Mouse (Mus musculus) adrenal gland, postnatal 10 days (tissue): ENCODE measurements at regions not wholly inside any gene's neighbourhood (a gene's known extent, or its start where the extent isn't known, plus 50 kb on each side); places are given as distances from the start of the nearest gene placed in this dataset.
A peak's percentile ranks its signal among the peaks of the same experiment; 100 is the strongest.

Source experiments
- DNase-seq: peaks from one replicate; pipeline ENCODE4 v3.0.0; 2021; ENCODE audit warnings: mixed read lengths

DNA sequence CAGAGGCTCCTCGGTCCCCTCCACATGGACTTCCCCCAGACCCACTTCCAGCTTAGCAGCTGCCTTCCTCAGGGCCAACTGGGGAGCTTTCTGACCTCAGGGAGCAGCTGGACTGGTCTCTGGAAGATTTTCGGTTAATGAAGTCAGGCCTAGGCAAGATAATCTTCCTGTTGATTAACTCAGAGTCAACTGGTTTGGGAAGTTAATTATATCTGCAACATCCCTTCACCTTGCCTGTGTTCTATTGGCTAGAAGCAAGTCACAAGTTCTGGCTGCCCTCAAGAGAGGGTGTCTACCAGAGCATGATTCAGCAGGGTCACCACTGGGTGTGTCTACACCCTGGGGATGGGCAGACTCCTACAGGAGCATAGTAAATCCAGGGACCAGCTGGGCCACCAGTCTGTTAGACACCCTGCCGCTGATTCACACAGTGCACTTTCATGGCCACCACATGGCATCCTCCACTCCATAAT lies 53.9 kb upstream of the Maml3 start:
- DNase-seq: no peak

GRCm38 (mm10) chr3:52161688-52162087 lies 56.8 kb upstream of the Maml3 start:
- DNase-seq: no peak

DNA sequence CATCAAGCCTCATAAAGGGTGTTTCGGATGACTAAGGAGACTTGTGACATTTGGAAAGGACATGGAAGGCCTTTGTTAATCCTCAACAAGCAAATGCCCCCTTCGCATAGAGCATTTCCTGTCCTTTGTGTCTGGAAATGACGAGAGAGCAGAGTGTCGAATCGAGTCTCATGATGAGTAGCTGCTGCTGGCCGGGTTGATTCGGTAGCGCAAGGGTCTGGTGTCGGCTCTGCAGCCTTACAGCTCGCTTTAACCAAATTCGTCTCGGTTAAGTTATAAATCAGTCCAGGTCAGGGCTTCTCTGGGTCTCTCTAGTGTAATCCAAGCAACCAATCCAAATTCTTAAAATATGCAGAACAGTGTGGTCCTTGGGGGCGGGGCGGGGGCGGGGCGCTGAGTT lies 59.1 kb upstream of the Maml3 start:
- no peak for DNase-seq

GRCm38 (mm10) chr3:52167420-52167819 lies 62.5 kb upstream of the Maml3 start:
- no peak for DNase-seq

DNA sequence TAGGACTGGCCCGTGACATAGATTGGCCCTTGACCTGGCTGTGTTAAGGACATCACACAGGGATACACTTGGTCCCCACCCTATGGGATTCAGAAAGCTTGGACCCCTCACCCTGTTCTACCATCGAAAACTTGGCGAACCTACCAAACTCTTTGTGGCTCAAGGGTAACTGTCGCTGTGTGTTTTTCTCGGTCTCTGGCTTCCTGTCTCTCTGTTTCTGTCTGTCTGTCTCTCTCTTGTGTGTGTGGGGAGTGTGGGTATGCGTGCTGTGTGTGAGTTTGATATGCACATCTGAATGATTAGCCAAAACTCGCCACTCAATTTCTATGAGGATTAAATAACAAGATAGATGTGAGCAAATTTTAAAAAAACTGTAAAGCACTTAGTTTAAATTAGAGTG lies 66.0 kb upstream of the Maml3 start:
- DNase-seq: no peak

- no peak for DNase-seq
These were observed 66.4 kb upstream of the Maml3 start for GRCm38 (mm10) chr3:52171303-52171702.

- no peak for DNase-seq
These were observed 68.6 kb upstream of the Maml3 start for GRCm38 (mm10) chr3:52173490-52173889.

DNA sequence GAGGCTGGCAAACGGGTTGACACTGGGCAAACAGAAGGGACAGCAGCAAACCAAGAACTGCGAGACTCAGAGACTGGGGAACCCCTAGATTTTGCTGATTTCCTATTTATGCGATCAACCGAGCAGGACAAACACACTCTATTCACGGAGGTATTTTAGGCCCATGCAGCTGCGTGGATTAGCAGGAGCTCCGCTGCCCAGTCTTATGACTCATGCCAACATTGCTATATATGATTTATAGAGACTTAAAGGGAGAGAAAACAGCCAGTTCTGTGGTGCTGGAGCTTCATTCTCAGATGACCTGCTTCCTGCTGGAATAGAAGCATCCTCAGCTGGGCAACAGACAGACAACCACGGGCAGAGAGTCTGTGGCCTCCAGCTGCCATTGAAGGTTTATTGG lies 71.2 kb upstream of the Maml3 start:
- DNase-seq: no peak

DNA sequence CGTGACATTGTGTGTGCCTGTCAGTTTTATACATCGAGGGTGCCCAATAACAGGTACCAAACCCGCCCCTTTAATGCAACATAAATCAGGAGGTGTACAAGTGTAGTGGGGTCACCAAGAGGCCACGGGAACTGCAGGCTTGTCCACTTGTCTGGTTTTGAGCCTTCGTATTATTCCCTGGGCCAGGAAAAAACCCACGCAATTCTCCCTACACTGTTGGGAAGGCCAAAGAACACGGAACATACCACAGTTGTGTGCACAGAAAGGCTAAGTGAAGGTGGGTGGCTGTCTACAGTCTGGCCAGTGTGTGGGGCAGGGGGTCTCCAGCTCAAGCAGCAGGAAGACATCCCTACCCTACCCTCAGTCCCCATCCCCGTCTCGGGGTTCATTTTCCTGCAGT lies 74.0 kb upstream of the Maml3 start:
- DNase-seq: no peak

DNA sequence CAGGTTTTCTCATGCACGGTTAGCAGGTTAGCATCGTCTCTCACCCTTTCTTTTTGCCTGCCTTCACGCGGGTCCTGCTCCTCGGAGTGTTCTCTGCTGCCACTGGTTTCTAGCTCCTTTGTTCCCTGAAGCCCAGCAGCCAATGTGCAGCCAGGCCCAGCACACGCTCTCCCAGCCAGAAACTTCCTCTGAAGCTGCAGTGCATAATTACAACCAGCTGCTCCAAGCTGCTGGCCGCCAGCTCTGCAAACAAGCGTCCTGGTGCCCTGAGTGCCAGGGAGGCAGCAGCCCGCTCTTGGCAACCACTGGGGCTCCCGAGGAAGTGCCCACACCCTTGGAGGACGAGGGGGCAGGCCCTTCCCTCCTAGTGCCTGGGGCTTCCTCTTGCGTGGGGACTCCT lies 74.8 kb upstream of the Maml3 start:
- DNase-seq: peak; percentile 70

- DNase-seq: no peak
These were observed 75.4 kb upstream of the Maml3 start for GRCm38 (mm10) chr3:52180306-52180705.

GRCm38 (mm10) chr3:52180785-52181184 lies 75.9 kb upstream of the Maml3 start:
- DNase-seq: peak; percentile 89

- DNase-seq: no peak
These were observed 76.6 kb upstream of the Maml3 start for GRCm38 (mm10) chr3:52181326-52182101.

DNA sequence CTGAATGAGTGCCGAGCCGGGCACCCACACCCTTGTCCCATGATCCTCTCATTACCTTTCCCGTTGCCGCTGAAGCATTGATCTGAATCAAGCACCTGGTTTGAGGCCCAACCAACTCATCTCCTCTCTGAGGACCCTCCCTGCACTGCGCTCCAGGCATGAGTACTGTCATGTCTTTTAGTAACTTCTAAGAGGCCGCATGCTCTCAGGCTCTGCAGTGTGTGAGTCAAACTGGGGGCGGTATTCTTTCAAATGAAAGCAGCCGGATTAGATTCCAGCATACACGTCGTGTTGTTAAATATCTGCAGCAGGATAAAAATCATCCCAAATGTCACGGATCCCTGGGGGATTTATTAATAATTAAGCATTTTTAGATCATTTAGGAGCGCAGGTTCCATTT lies 79.4 kb upstream of the Maml3 start:
- DNase-seq: no peak

DNA sequence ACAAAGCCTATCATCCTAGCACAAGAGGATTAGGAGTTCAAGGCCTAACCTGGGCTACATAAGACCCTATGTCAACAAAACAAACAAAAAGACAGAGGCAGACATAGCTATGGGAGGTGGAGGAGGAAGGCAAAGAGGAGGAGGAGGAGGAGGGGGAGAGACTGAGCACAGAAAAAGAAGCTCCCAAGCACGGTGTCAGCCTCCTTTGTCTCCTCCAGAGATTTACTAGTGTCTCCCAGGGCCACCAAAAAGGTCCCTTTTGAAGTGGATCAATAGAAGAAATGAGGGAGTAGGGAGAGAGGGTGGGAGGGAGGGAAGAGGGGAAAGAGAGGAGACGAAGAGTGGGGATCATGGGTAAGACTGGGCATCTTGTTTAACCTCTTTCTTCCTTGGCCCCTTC lies 80.5 kb upstream of the Maml3 start:
- no peak for DNase-seq

- no peak for DNase-seq
These were observed 80.7 kb upstream of the Foxo1 start for GRCm38 (mm10) chr3:52187401-52187801.

DNA sequence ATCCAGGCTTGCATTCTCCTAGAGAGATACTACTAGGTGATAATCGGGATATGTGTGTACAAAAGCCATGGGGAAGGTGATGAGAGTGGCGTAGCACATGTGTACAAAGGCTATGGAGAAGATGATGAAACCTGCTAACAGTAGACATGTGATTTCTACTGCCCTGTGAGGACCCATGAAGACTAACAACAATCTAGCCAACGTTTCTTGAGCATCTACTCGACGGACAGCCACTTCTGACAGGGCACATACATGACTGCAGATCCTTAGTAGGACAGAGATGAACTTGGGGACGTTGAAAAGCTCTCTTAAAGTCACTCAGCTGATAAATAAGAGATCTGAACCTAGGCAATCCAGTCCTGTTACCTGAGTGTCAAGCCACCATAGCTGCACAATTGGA lies 79.8 kb upstream of the Foxo1 start:
- DNase-seq: no peak

- DNase-seq: no peak
These were observed 79.1 kb upstream of the Foxo1 start for GRCm38 (mm10) chr3:52189016-52189415.

DNA sequence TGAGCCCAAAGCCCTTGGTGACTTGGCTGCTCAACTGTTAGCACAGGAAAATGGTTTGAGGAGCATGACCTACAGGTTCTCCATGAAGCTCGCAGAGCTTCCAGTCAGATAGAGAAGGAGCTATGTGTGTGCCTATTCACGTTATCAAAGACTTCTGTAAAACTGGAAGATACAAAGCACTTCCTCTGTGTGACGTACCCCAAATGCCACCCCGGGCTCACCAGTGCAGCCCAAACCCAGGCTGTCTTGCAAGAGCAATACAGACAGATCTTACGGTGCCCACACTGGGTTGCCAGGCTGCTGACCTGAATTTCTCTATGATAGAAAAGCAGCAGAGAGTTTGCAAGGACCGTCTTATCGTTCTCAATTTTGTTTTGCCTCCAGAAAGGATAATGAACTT lies 78.1 kb upstream of the Foxo1 start:
- DNase-seq: no peak

DNA sequence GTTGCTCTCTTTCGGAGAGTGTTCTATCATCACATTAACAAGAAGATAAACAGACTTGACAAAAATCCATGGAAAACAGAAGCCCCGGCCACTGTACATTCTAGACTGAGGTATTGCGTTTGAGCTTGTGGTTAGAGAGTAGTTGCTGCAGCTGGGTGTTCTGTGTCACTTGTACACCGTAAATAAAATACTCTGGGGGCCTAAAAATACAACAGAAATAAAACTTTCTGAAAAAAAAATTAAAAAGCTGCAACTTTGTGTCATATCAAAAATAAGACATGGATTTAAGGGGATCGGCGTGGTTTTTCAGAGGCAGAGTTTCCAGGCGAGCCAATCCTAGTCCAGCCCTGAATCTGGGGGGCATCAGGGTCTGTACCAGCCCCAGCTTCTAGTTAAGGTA lies 75.1 kb upstream of the Foxo1 start:
- no peak for DNase-seq

DNA sequence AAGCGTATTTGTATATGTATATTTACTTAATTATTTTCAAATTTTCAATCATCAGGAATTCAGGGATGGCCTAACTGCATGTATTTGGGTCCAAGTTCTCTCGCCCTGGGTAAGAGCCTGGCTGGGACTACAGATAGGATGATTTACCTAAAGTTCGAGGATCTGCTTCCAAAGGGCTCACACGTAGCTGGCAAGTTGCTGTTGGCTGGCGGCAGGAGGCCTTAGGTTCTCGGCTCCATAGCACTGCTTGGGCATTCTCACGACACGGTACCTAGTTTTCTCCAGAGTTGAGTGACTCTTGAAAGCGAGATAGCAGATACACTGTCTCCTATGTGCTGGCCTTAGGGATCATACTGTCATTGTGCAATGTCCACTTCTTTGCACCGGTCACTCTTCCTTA lies 73.9 kb upstream of the Foxo1 start:
- DNase-seq: no peak

DNA sequence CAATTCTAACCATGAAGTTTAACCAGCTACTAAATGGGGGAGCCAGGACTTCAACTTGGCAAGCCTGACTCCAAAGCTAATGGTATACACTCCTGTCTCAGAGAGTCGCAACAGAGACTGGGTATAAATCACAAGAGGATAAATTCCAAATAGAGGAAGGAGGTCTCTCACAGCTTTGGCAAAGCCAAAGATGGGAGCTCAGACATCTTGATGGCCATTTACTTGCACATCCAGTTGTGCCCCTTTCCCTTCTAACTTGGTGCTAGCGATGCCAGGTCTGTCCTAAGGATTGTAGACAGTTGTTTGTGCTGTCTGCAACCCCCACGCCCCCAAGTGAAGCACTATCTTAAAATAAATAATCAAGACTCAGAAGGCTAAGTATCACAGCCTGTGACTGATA lies 72.7 kb upstream of the Foxo1 start:
- DNase-seq: no peak

DNA sequence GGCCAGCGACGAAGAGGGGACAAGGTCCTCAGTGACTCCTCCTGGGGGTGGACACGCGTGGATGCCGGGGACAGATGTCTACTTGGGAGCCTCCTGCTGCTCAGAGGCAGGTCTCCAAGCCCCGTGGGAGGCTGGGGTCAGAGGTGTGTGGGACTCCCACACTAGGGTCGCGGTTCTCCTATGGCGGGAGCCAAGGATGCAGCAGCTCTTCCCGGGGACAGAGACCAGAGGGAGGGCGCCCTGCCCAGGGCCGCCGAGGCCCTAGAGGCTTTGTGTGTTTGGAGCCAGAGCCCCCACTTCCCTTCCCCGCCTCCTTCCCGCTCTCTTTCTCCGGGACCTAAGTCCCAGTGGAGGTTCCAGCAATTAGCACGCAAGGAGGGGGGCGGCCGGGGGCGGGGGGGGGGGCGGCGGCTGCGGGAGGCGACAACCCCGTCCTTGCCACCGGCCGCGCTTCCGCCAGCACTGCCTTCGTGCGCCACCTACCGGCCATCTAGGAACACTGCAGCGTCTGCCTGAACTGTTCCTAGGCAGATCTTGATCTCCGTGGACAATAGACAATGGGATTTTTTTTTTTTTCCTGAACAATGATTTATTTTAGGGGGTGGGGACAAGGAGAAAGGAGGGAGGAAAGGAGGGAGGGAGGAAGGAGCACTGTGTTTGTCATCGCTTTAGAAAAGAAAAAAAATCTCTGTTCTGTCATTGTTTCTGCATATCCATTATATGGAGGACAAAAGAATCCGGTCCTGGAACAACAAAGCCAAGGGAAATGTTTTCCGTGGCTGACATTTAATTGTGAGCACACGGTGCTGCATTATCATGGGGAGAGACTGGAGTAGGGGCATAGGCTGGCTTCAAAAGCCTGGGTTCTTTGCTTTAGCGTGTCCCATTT lies 71.8 kb upstream of the Foxo1 start:
- DNase-seq: peak; percentile 89

GRCm38 (mm10) chr3:52196936-52197246 lies 71.2 kb upstream of the Foxo1 start:
- DNase-seq: no peak
